Mouse (Mus musculus) forebrain, embryonic 12.5 days (tissue): ENCODE measurements around the gene Wdr93. TPM values are rescaled to one million over a fixed set of nuclear protein-coding genes. Genes with fewer than 3 reads are reported as not detected.

Source experiments
- ATAC-seq: fragments of 200-750 bp; cut with Nextera tagmentation; 2 replicates; pipeline ENCODE4 v1.8.0; 2017; ENCODE audit warnings: moderate TSS enrichment; ENCODE audit not compliant: low FRiP score
- H3K27ac ChIP-seq: fragments of 300-500 bp; sonication (generic); 2 replicates; pipeline ENCODE4 v1.5.1; 2016; ENCODE audit warnings: mild to moderate bottlenecking
- H3K27me3 ChIP-seq: fragments of 300-500 bp; sonication (generic); 2 replicates; pipeline ENCODE4 v1.6.1; 2016; ENCODE audit warnings: mild to moderate bottlenecking
- H3K36me3 ChIP-seq: fragments of 300-500 bp; sonication (generic); replicated peaks from 2 replicates; pipeline ENCODE4 v1.6.1; 2016; ENCODE audit warnings: mild to moderate bottlenecking
- H3K4me1 ChIP-seq: fragments of 300-500 bp; sonication (generic); 2 replicates; pipeline ENCODE4 v1.6.1; 2016
- H3K4me2 ChIP-seq: fragments of 300-500 bp; sonication (generic); 2 replicates; pipeline ENCODE4 v1.6.1; 2016; ENCODE audit warnings: mild to moderate bottlenecking, moderate library complexity
- H3K4me3 ChIP-seq: fragments of 300-500 bp; sonication (generic); replicated peaks from 2 replicates; pipeline ENCODE4 v1.5.1; 2016; ENCODE audit warnings: mild to moderate bottlenecking
- H3K9ac ChIP-seq: fragments of 300-500 bp; sonication (generic); 2 replicates; pipeline ENCODE4 v1.6.1; 2016; ENCODE audit warnings: mild to moderate bottlenecking
- H3K9me3 ChIP-seq: fragments of 300-500 bp; sonication (generic); 2 replicates; pipeline ENCODE4 v1.6.1; 2016
- WGBS: fragments of 180-500 bp; shearing (Covaris S2); methylation state at CpG from one replicate; pipeline ENCODE4 v1.1.7; 2016; 5-methylcytosine and 5-hydroxymethylcytosine counted together
- polyA plus RNA-seq: library from polyadenylated mRNA; unstranded; fragments of >200 nt; fragmentation: Nextera tagmentation; extraction: Ambion mirVana; gene quantifications from 2 replicates; pipeline ENCODE4 v1.2.1, GENCODE M21; 2016

Wdr93 gene
- polyA plus RNA-seq, 1 experiment from 2014 or later, result 0.24 TPM

- Histone ChIP-seq H3K9ac (no peak overlapping the region), H3K27me3 (peaks cover 4% of the 10 kb centered on the region), H3K4me2 (no peak overlapping the region), H3K9me3 (no peaks in the 10 kb centered on the region), H3K36me3 (no peaks in the 10 kb centered on the region), H3K27ac (no peak overlapping the region), H3K4me3 (no peak overlapping the region), H3K4me1 (no peaks in the 10 kb centered on the region)
- ATAC-seq, result peak; percentile 49; the same call in 1 of the 2 replicates
- 70% methylated on average over 11 of the region's 11 CpGs for WGBS
Observed at GRCm38 (mm10) chr7:79729743-79730370, 13.1 kb upstream of the Wdr93 start.

GRCm38 (mm10) chr7:79731438-79731837, 11.5 kb upstream of the Wdr93 start:
- H3K36me3 ChIP-seq, result peaks cover under 1% of the 10 kb centered on the region; the same call in 1 of the 2 replicates
- no peaks in the 10 kb centered on the region for H3K4me1 ChIP-seq
- 71% methylated on average over 13 of the region's 13 CpGs for WGBS
- H3K9me3 ChIP-seq, result no peaks in the 10 kb centered on the region
- no peak overlapping the region for H3K27ac ChIP-seq
- no peak overlapping the region for H3K4me2 ChIP-seq
- no peak overlapping the region for H3K9ac ChIP-seq
- H3K4me3 ChIP-seq, result no peak overlapping the region
- ATAC-seq, result no peak
- no peaks in the 10 kb centered on the region; the same call in none of the 2 replicates for H3K27me3 ChIP-seq

GRCm38 (mm10) chr7:79732622-79733021, 10.3 kb upstream of the Wdr93 start, which contains the start of gene Plin1:
Plin1 (minus strand) TSS chr7:79732903.
- no peak for ATAC-seq
- Histone ChIP-seq H3K27me3 (no peaks in the 10 kb centered on the region; the same call in none of the 2 replicates), H3K4me3 (no peak within 1 kb of the TSS), H3K4me2 (no peak within 1 kb of the TSS), H3K9ac (no peak within 1 kb of the TSS), H3K27ac (no peak within 1 kb of the TSS), H3K4me1 (no peaks in the 10 kb centered on the region), H3K9me3 (no peaks in the 10 kb centered on the region), H3K36me3 (peaks cover 9% of the 10 kb centered on the region; the same call in 1 of the 2 replicates)
- 54% methylated on average over 4 of the region's 4 CpGs for WGBS

GRCm38 (mm10) chr7:79734563-79734962, 8.4 kb upstream of the Wdr93 start:
- Histone ChIP-seq H3K36me3 (peaks cover 10% of the 10 kb centered on the region; the same call in 1 of the 2 replicates), H3K4me1 (no peaks in the 10 kb centered on the region), H3K27me3 (no peaks in the 10 kb centered on the region; the same call in none of the 2 replicates), H3K9ac (no peak overlapping the region), H3K9me3 (no peaks in the 10 kb centered on the region), H3K27ac (no peak overlapping the region), H3K4me2 (no peak overlapping the region), H3K4me3 (no peak overlapping the region)
- WGBS, result 81% methylated on average over 8 of the region's 8 CpGs
- no peak for ATAC-seq

GRCm38 (mm10) chr7:79736511-79736910, 6.5 kb upstream of the Wdr93 start:
- ATAC-seq, result no peak
- H3K4me1 ChIP-seq, result no peaks in the 10 kb centered on the region
- H3K36me3 ChIP-seq, result peaks cover 10% of the 10 kb centered on the region; the same call in 1 of the 2 replicates
- no peaks in the 10 kb centered on the region for H3K27me3 ChIP-seq
- H3K4me2 ChIP-seq, result no peak overlapping the region
- no peak overlapping the region for H3K27ac ChIP-seq
- 94% methylated on average over 14 of the region's 14 CpGs for WGBS
- H3K9ac ChIP-seq, result no peak overlapping the region
- no peak overlapping the region for H3K4me3 ChIP-seq
- no peaks in the 10 kb centered on the region for H3K9me3 ChIP-seq

- Histone ChIP-seq H3K4me3 (no peak overlapping the region), H3K4me2 (no peak overlapping the region), H3K27me3 (no peaks in the 10 kb centered on the region), H3K36me3 (peaks cover 10% of the 10 kb centered on the region; the same call in 1 of the 2 replicates), H3K9me3 (no peaks in the 10 kb centered on the region), H3K27ac (no peak overlapping the region), H3K4me1 (peaks cover 11% of the 10 kb centered on the region), H3K9ac (no peak overlapping the region)
- WGBS, result 91% methylated on average over 2 of the region's 2 CpGs
- ATAC-seq, result no peak
Observed at GRCm38 (mm10) chr7:79738913-79739312, 4.0 kb upstream of the Wdr93 start.

- WGBS, result 79% methylated on average over 4 of the region's 4 CpGs
- H3K9ac ChIP-seq, result no peak overlapping the region
- H3K4me3 ChIP-seq, result no peak overlapping the region
- no peaks in the 10 kb centered on the region for H3K27me3 ChIP-seq
- H3K4me2 ChIP-seq, result no peak overlapping the region
- H3K27ac ChIP-seq, result no peak overlapping the region
- H3K4me1 ChIP-seq, result peaks cover 11% of the 10 kb centered on the region
- no peak for ATAC-seq
- no peaks in the 10 kb centered on the region for H3K9me3 ChIP-seq
- H3K36me3 ChIP-seq, result peaks cover 10% of the 10 kb centered on the region; the same call in 1 of the 2 replicates
Observed at GRCm38 (mm10) chr7:79740279-79740678, 2.7 kb upstream of the Wdr93 start.

- Histone ChIP-seq H3K27ac (no peak overlapping the region), H3K36me3 (peaks cover 4% of the 10 kb centered on the region; the same call in 1 of the 2 replicates), H3K27me3 (no peaks in the 10 kb centered on the region), H3K9me3 (no peaks in the 10 kb centered on the region), H3K9ac (peak overlapping the region; percentile 68), H3K4me3 (peak overlapping the region; percentile 74), H3K4me1 (peaks cover 11% of the 10 kb centered on the region), H3K4me2 (peak overlapping the region; percentile 95)
- no peak for ATAC-seq
- 24% methylated on average over 11 of the region's 11 CpGs for WGBS
Observed at GRCm38 (mm10) chr7:79742277-79742658, 695 bp upstream of the Wdr93 start.

- Histone ChIP-seq H3K9ac (no peak overlapping the region), H3K27me3 (0 out of 2 replicates have a peak, but pooled peaks cover 3% of the 10 kb centered on the region), H3K4me3 (no peak overlapping the region), H3K4me2 (no peak overlapping the region), H3K27ac (no peak overlapping the region), H3K9me3 (no peaks in the 10 kb centered on the region), H3K36me3 (no peaks in the 10 kb centered on the region), H3K4me1 (peaks cover 11% of the 10 kb centered on the region)
- ATAC-seq, result no peak
- WGBS, result 95% methylated on average over 9 of the region's 9 CpGs
Observed at GRCm38 (mm10) chr7:79744051-79744450, 1.1 kb downstream of the Wdr93 start.

GRCm38 (mm10) chr7:79744585-79744984, 1.6 kb downstream of the Wdr93 start:
- 0 out of 2 replicates have a peak, but pooled peaks cover 3% of the 10 kb centered on the region for H3K27me3 ChIP-seq
- no peak overlapping the region for H3K4me2 ChIP-seq
- no peak overlapping the region for H3K27ac ChIP-seq
- ATAC-seq, result no peak
- no peaks in the 10 kb centered on the region for H3K36me3 ChIP-seq
- WGBS, result 88% methylated on average over 5 of the region's 5 CpGs
- no peak overlapping the region for H3K9ac ChIP-seq
- H3K9me3 ChIP-seq, result no peaks in the 10 kb centered on the region
- peaks cover 11% of the 10 kb centered on the region for H3K4me1 ChIP-seq
- no peak overlapping the region for H3K4me3 ChIP-seq

- Histone ChIP-seq H3K4me3 (no peak overlapping the region), H3K9ac (no peak overlapping the region), H3K36me3 (no peaks in the 10 kb centered on the region), H3K27ac (no peak overlapping the region), H3K4me2 (no peak overlapping the region), H3K4me1 (peaks cover 7% of the 10 kb centered on the region), H3K9me3 (no peaks in the 10 kb centered on the region), H3K27me3 (0 out of 2 replicates have a peak, but pooled peaks cover 3% of the 10 kb centered on the region)
- ATAC-seq, result no peak
- 87% methylated on average over 6 of the region's 6 CpGs for whole genome bisulfite sequencing
Observed at GRCm38 (mm10) chr7:79747659-79748058, 4.7 kb downstream of the Wdr93 start.

- H3K9ac ChIP-seq, result no peak overlapping the region
- no peak overlapping the region for H3K4me3 ChIP-seq
- 0 out of 2 replicates have a peak, but pooled peaks cover 3% of the 10 kb centered on the region for H3K27me3 ChIP-seq
- no peaks in the 10 kb centered on the region for H3K4me1 ChIP-seq
- WGBS, result 92% methylated on average over 6 of the region's 6 CpGs
- no peaks in the 10 kb centered on the region for H3K36me3 ChIP-seq
- no peaks in the 10 kb centered on the region for H3K9me3 ChIP-seq
- no peak overlapping the region for H3K4me2 ChIP-seq
- no peak overlapping the region for H3K27ac ChIP-seq
- ATAC-seq, result no peak
Observed at GRCm38 (mm10) chr7:79749511-79749910, 6.5 kb downstream of the Wdr93 start.

GRCm38 (mm10) chr7:79756334-79756733, 13.4 kb downstream of the Wdr93 start:
- Histone ChIP-seq H3K9me3 (no peaks in the 10 kb centered on the region), H3K4me1 (no peaks in the 10 kb centered on the region), H3K27me3 (no peaks in the 10 kb centered on the region), H3K9ac (no peak overlapping the region), H3K36me3 (no peaks in the 10 kb centered on the region), H3K27ac (no peak overlapping the region), H3K4me2 (no peak overlapping the region), H3K4me3 (no peak overlapping the region)
- ATAC-seq, result no peak
- 53% methylated on average over 2 of the region's 2 CpGs for WGBS
